Mouse (Mus musculus) 416B (cell line): ENCODE measurements around the gene Tlk1.

Experiments
- DNase-seq: peaks from one replicate; pipeline ENCODE4 v3.0.0; 2011; ENCODE audit warnings: low read depth

Tlk1 gene

GRCm38 (mm10) chr2:70790246-70790645 is 35.3 kb downstream of the Tlk1 start:
- DNase-seq = no peak

GRCm38 (mm10) chr2:70789331-70789730 is 36.2 kb downstream of the Tlk1 start:
- no peak for DNase-seq

- DNase-seq = no peak
Observed at GRCm38 (mm10) chr2:70784447-70784846, 41.1 kb downstream of the Tlk1 start.

GRCm38 (mm10) chr2:70783504-70783903 is 42.0 kb downstream of the Tlk1 start:
- peak; percentile 80 for DNase-seq

GRCm38 (mm10) chr2:70779634-70780033 is 45.9 kb downstream of the Tlk1 start:
- peak; percentile 73 for DNase-seq

GRCm38 (mm10) chr2:70776744-70777143 is 48.8 kb downstream of the Tlk1 start:
- DNase-seq = peak; percentile 41

GRCm38 (mm10) chr2:70764734-70765133 is 60.8 kb downstream of the Tlk1 start:
- peak; percentile 36 for DNase-seq

- DNase-seq = no peak
Observed at GRCm38 (mm10) chr2:70762741-70763140, 62.8 kb downstream of the Tlk1 start.

- no peak for DNase-seq
Observed at GRCm38 (mm10) chr2:70752149-70752548, 73.4 kb downstream of the Tlk1 start.

- DNase-seq = no peak
Observed at GRCm38 (mm10) chr2:70751655-70752054, 73.9 kb downstream of the Tlk1 start.

- no peak for DNase-seq
Observed at GRCm38 (mm10) chr2:70742588-70742987, 82.9 kb downstream of the Tlk1 start.

GRCm38 (mm10) chr2:70741901-70742300 is 83.6 kb downstream of the Tlk1 start:
- no peak for DNase-seq

- DNase-seq = peak; percentile 9
Observed at GRCm38 (mm10) chr2:70736008-70736407, 89.5 kb downstream of the Tlk1 start.

GRCm38 (mm10) chr2:70735534-70735933 is 90.0 kb downstream of the Tlk1 start:
- no peak for DNase-seq

GRCm38 (mm10) chr2:70727089-70727488 is 98.4 kb downstream of the Tlk1 start:
- DNase-seq = no peak

- no peak for DNase-seq
Observed at GRCm38 (mm10) chr2:70723610-70724243, 101.8 kb downstream of the Tlk1 start.

- no peak for DNase-seq
Observed at GRCm38 (mm10) chr2:70710878-70711277, 114.7 kb downstream of the Tlk1 start.

- no peak for DNase-seq
Observed at GRCm38 (mm10) chr2:70710236-70710635, 115.3 kb downstream of the Tlk1 start.

GRCm38 (mm10) chr2:70708986-70709730 is 116.4 kb downstream of the Tlk1 start:
- DNase-seq = no peak

GRCm38 (mm10) chr2:70702403-70702802 is 123.1 kb downstream of the Tlk1 start:
- DNase-seq = peak; percentile 49

- peak; percentile 70 for DNase-seq
Observed at GRCm38 (mm10) chr2:70701571-70701970, 124.0 kb downstream of the Tlk1 start.

- DNase-seq = peak; percentile 26
Observed at GRCm38 (mm10) chr2:70700851-70701250, 124.7 kb downstream of the Tlk1 start.

- DNase-seq = no peak
Observed at GRCm38 (mm10) chr2:70695712-70696111, 129.8 kb downstream of the Tlk1 start.

- DNase-seq = no peak
Observed at GRCm38 (mm10) chr2:70690195-70690594, 135.3 kb downstream of the Tlk1 start.
